Mouse (Mus musculus) heart, embryonic 10.5 days (tissue): ENCODE measurements around the gene Gab2. TPM values are rescaled to one million over a fixed set of nuclear protein-coding genes. Genes with fewer than 3 reads are reported as not detected.

Source experiments
- DNase-seq: peaks from one replicate; pipeline ENCODE4 v3.0.0-alpha.2; 2017; ENCODE audit warnings: low spot score
- H3K27ac ChIP-seq: fragments of 300-500 bp; sonication (generic); 2 replicates; pipeline ENCODE4 v1.5.1; 2016; ENCODE audit warnings: mild to moderate bottlenecking
- H3K27me3 ChIP-seq: fragments of 300-500 bp; sonication (generic); 2 replicates; pipeline ENCODE4 v1.6.1; 2016; ENCODE audit warnings: mild to moderate bottlenecking; ENCODE audit not compliant: poor library complexity, insufficient read depth, severe bottlenecking
- H3K36me3 ChIP-seq: fragments of 300-500 bp; sonication (generic); 2 replicates; pipeline ENCODE4 v1.6.1; 2016; ENCODE audit warnings: mild to moderate bottlenecking, moderate library complexity
- H3K4me1 ChIP-seq: fragments of 300-500 bp; sonication (generic); 2 replicates; pipeline ENCODE4 v1.6.1; 2016; ENCODE audit warnings: mild to moderate bottlenecking
- H3K4me3 ChIP-seq: fragments of 300-500 bp; sonication (generic); 2 replicates; pipeline ENCODE4 v1.5.1; 2016; ENCODE audit warnings: mild to moderate bottlenecking, moderate library complexity
- H3K9me3 ChIP-seq: fragments of 300-500 bp; sonication (generic); 2 replicates; pipeline ENCODE4 v1.6.1; 2016; ENCODE audit warnings: mild to moderate bottlenecking, moderate library complexity
- WGBS: fragments of 180-500 bp; shearing (Covaris S2); methylation state at CpG from one replicate; pipeline ENCODE4 v1.1.7; 2016; 5-methylcytosine and 5-hydroxymethylcytosine counted together
- polyA plus RNA-seq: library from polyadenylated mRNA; unstranded; fragments of >200 nt; fragmentation: Nextera tagmentation; extraction: Ambion mirVana; gene quantifications from 2 replicates; pipeline ENCODE4 v1.2.1, GENCODE M21; 2016

Gene Gab2
- polyA plus RNA-seq, 1 experiment from 2014 or later = 6.7 TPM

- no peak for DNase-seq
- H3K9me3 ChIP-seq = no peaks in the 10 kb centered on the region
- no peaks in the 10 kb centered on the region for H3K4me1 ChIP-seq
- H3K27ac ChIP-seq = no peak overlapping the region
- H3K27me3 ChIP-seq = no peaks in the 10 kb centered on the region
- 85% methylated on average over 6 of the region's 6 CpGs for WGBS
- peaks cover 49% of the 10 kb centered on the region for H3K36me3 ChIP-seq
- no peak overlapping the region for H3K4me3 ChIP-seq
Observed at GRCm38 (mm10) chr7:97312856-97313255, 231.5 kb downstream of the Gab2 start.

- no peak for DNase-seq
- Histone ChIP-seq H3K9me3 (no peaks in the 10 kb centered on the region), H3K36me3 (peaks cover 43% of the 10 kb centered on the region), H3K27me3 (no peaks in the 10 kb centered on the region), H3K4me1 (no peaks in the 10 kb centered on the region), H3K4me3 (no peak overlapping the region), H3K27ac (no peak overlapping the region)
- WGBS = 73% methylated on average over 7 of the region's 7 CpGs
Observed at GRCm38 (mm10) chr7:97313364-97313995, 232.1 kb downstream of the Gab2 start.

DNA sequence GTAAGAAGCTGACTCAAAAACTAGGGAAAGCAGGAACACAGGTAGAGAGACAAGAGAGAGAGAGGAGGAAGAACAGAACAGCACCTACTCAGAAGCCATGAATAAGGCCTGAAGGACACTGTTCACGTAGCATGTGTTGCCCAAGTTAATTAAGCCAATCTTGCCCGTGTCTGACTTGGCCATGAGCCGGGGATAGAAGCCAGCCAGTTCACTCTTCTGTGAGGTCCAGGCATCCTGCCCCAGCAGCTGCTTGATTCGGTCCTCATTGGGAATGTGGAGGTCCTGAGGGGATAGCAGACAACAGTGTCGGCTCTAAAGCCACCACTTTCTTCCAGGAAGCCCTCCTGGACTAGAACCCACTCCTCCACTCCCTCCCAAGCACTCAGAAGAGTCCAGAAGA lies 233.3 kb downstream of the Gab2 start:
- H3K27me3 ChIP-seq = no peaks in the 10 kb centered on the region
- H3K4me3 ChIP-seq = no peak overlapping the region
- WGBS = 82% methylated on average over 5 of the region's 5 CpGs
- DNase-seq = no peak
- H3K27ac ChIP-seq = no peak overlapping the region
- H3K4me1 ChIP-seq = no peaks in the 10 kb centered on the region
- no peaks in the 10 kb centered on the region for H3K9me3 ChIP-seq
- H3K36me3 ChIP-seq = peaks cover 35% of the 10 kb centered on the region

GRCm38 (mm10) chr7:97315656-97316055 lies 234.3 kb downstream of the Gab2 start:
- Histone ChIP-seq H3K36me3 (peaks cover 26% of the 10 kb centered on the region), H3K27ac (no peak overlapping the region)
- WGBS = 86% methylated on average over 6 of the region's 6 CpGs

GRCm38 (mm10) chr7:97317706-97318105 lies 236.3 kb downstream of the Gab2 start:
- no peak overlapping the region for H3K27ac ChIP-seq
- 0 out of 2 replicates have a peak, but pooled peaks cover 6% of the 10 kb centered on the region for H3K36me3 ChIP-seq
- no peaks in the 10 kb centered on the region for H3K4me1 ChIP-seq
- H3K27me3 ChIP-seq = no peaks in the 10 kb centered on the region
- 73% methylated on average over 3 of the region's 3 CpGs for WGBS
- no peaks in the 10 kb centered on the region for H3K9me3 ChIP-seq
- H3K4me3 ChIP-seq = no peak overlapping the region
- no peak for DNase-seq

More at GRCm38 (mm10) chr7:97315656-97316055, 234.3 kb downstream of the Gab2 start:
- no peak overlapping the region for H3K4me3 ChIP-seq
- no peaks in the 10 kb centered on the region for H3K27me3 ChIP-seq
- DNase-seq = no peak
- no peaks in the 10 kb centered on the region for H3K4me1 ChIP-seq
- no peaks in the 10 kb centered on the region for H3K9me3 ChIP-seq

DNA sequence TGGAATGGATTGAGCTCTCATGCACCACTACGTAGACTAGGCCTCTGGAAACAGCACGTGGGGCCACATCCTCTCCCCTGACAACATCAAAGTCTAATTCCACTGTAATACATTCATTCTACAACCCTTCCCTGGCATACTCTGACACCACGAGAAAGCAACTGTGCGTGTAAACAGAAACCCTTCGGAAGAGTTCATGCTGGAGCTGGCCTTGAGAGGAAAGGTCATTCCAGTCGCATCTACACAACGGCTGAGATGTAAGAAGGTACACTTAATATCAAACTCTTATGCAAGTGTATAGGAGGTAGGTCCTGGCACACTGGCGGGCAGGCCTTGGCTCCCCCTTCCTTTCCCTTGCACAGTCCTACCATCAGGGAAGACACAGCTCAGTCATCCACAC lies 243.0 kb downstream of the Gab2 start:
- whole genome bisulfite sequencing = 85% methylated on average over 8 of the region's 8 CpGs
- peaks cover 9% of the 10 kb centered on the region for H3K4me1 ChIP-seq
- peaks cover 51% of the 10 kb centered on the region for H3K27me3 ChIP-seq
- DNase-seq = no peak
- no peak overlapping the region for H3K27ac ChIP-seq
- H3K36me3 ChIP-seq = peaks cover 4% of the 10 kb centered on the region; the same call in 1 of the 2 replicates
- H3K9me3 ChIP-seq = no peaks in the 10 kb centered on the region
- no peak overlapping the region for H3K4me3 ChIP-seq

DNA sequence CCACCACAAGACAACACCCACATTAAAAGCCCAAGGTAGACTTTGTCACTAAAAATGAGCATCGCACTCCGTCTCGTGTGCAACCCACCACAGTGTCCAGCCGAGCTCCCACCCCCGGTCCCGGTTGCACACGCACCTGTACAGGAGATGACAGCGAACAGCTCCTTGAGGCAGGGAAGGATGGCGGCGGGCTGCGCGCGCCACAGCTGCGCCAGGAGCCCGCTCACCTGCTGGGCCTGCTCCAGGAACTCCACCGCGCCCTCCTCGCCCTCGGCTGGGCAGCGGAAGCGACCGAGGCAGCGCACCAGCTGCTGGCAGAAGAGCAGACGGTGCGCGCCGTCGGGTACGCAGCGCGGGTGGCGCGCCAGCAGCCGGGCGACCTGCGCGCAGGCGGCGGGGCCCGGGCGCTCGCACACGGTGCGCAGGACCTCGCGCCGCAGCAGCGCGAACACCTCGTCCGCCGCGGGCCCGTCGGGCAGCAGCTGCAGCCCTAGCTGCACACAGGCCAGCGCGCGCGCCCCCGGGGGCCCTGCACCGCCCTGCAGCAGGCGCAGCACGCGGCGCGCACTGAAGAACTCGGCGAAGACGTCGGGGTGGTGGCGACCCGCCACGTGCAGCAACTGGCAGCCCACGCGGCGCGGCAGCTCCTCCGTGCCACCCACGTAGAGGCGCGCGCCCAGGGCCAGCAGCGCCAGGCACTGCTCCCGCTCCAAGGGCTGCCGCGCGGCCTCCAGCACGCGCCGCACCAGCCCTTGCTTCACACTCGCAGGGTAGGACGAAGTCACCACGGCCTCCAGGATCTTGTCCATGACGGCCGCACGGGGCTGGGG lies 244.0 kb downstream of the Gab2 start:
- Histone ChIP-seq H3K4me3 (peak overlapping the region; percentile 58), H3K4me1 (peaks cover 9% of the 10 kb centered on the region), H3K9me3 (no peaks in the 10 kb centered on the region), H3K36me3 (peaks cover 3% of the 10 kb centered on the region; the same call in 1 of the 2 replicates), H3K27ac (0 out of 2 replicates have a peak overlapping the region, but pooled peaks have one; percentile 22), H3K27me3 (peaks cover 53% of the 10 kb centered on the region)
- DNase-seq = no peak
- 10% methylated on average over 96 of the region's 96 CpGs for WGBS

DNA sequence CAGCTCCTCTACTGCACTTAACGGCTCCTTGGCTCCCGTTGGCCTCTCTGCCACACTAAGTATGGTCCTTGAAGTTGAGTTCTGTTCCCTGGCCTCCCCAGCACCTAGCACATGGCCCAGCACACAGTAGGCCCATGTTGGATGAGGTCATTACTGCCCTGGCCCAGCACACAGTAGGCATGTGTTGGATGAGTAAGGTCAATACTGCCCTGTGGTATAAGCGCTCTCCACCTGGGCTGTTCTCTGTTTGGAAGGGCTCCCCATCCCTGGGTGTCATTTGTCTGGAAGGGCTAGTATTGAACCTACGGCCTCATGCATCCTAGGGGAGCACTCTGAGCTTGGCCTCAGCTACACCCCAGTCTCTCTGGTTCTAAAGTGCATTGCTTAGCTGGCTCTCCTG lies 246.0 kb downstream of the Gab2 start:
- WGBS = 89% methylated on average over 4 of the region's 4 CpGs
- H3K36me3 ChIP-seq = peaks cover 3% of the 10 kb centered on the region; the same call in 1 of the 2 replicates
- DNase-seq = no peak
- peaks cover 25% of the 10 kb centered on the region for H3K4me1 ChIP-seq
- peaks cover 59% of the 10 kb centered on the region for H3K27me3 ChIP-seq
- no peak overlapping the region for H3K4me3 ChIP-seq
- H3K27ac ChIP-seq = no peak overlapping the region
- H3K9me3 ChIP-seq = no peaks in the 10 kb centered on the region

DNA sequence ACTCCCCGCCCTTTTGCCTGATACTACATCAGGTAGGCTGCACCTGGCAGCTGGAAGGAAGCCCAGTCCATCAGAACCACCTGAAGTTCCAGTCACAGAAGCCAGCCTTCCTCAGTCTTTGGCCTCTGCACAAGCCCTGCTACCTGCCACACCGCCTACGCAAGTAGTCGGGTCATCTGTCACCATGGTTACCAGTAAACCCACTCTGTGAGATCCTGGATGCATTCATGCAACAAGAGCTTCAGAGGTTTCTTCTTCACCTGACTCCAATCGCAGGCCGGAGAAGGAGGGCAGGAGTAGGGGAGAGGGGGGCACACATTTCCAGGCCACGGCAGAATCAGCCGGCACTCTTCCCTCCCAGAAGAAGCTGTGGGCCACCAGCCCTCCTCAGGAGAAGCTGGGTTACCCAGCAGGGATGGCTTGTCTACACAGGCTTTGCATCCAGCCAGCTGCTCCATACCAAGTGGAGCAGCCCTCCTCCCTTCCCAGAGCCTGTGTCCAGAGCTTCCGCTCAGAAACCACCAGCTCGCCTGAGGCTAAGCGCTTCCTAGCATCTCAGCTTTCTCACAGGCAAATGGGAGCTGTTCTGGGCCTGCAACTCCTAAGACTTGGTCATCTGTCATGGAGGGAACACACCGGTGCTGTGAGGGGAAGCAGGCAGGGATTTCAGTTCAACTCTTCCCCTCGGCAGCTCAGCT lies 247.7 kb downstream of the Gab2 start:
- 73% methylated on average over 13 of the region's 13 CpGs for WGBS
- Histone ChIP-seq H3K4me1 (peaks cover 37% of the 10 kb centered on the region), H3K27me3 (peaks cover 53% of the 10 kb centered on the region), H3K9me3 (no peaks in the 10 kb centered on the region), H3K4me3 (no peak overlapping the region), H3K36me3 (peaks cover 3% of the 10 kb centered on the region; the same call in 1 of the 2 replicates), H3K27ac (no peak overlapping the region)
- no peak for DNase-seq

DNA sequence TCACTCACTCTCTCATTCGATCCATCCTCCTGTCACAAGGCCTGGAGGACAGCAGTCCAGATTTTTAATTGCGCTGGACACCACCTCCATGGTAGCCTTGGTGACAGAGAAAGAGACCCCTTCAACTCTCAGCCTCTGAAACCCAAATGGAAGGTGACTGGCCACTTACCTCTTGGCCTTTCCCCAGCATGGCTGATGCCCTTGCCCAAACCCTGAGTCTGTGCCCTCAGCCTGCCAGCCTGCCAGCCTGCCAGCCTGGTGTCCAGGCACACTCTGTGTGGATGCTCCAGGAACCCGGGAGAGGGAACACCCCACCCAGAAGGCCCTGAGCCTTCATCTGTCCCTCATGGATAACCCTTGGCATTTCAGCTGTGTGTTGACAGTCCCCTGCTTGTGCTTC lies 248.3 kb downstream of the Gab2 start:
- WGBS = 76% methylated on average over 3 of the region's 3 CpGs
- peaks cover 47% of the 10 kb centered on the region for H3K27me3 ChIP-seq

GRCm38 (mm10) chr7:97330931-97331645 lies 249.7 kb downstream of the Gab2 start:
- DNase-seq = no peak
- Histone ChIP-seq H3K27me3 (peaks cover 33% of the 10 kb centered on the region), H3K4me1 (peaks cover 28% of the 10 kb centered on the region), H3K36me3 (no peaks in the 10 kb centered on the region), H3K4me3 (peak overlapping the region; percentile 89), H3K27ac (no peak overlapping the region; the same call in 1 of the 2 replicates), H3K9me3 (no peaks in the 10 kb centered on the region)
- WGBS = 63% methylated on average over 11 of the region's 11 CpGs

More for the DNA sequence above, 248.3 kb downstream of the Gab2 start:
- no peak for DNase-seq
- H3K36me3 ChIP-seq = no peaks in the 10 kb centered on the region
- H3K4me1 ChIP-seq = peaks cover 37% of the 10 kb centered on the region
- no peak overlapping the region for H3K27ac ChIP-seq
- no peaks in the 10 kb centered on the region for H3K9me3 ChIP-seq
- no peak overlapping the region for H3K4me3 ChIP-seq
